Mouse (Mus musculus) heart, embryonic 12.5 days (tissue): ENCODE results near the gene Vmn1r212. TPM values are rescaled to one million over a fixed set of nuclear protein-coding genes. Genes with fewer than 3 reads are reported as not detected.
"Not testable (repeated sequence)": the region's sequence is repeated elsewhere in the genome, so short reads cannot be mapped to it uniquely, and the experiment has no call there.

Experiments used
- ATAC-seq: fragments of 200-750 bp; cut with Nextera tagmentation; 2 replicates; pipeline ENCODE4 v1.8.0; 2017; ENCODE audit warnings: moderate TSS enrichment, moderate library complexity; ENCODE audit not compliant: insufficient number of reproducible peaks, low FRiP score
- H3K27ac ChIP-seq: fragments of 300-500 bp; sonication (generic); 2 replicates; pipeline ENCODE4 v1.5.1; 2016; ENCODE audit warnings: mild to moderate bottlenecking, moderate library complexity; ENCODE audit not compliant: poor library complexity, severe bottlenecking
- H3K27me3 ChIP-seq: fragments of 300-500 bp; sonication (generic); replicated peaks from 2 replicates; pipeline ENCODE4 v1.6.1; 2016; ENCODE audit warnings: mild to moderate bottlenecking, moderate library complexity
- H3K36me3 ChIP-seq: fragments of 300-500 bp; sonication (generic); 2 replicates; pipeline ENCODE4 v1.6.1; 2016; ENCODE audit warnings: mild to moderate bottlenecking, moderate library complexity
- H3K4me1 ChIP-seq: fragments of 300-500 bp; sonication (generic); replicated peaks from 2 replicates; pipeline ENCODE4 v1.6.1; 2016; ENCODE audit warnings: mild to moderate bottlenecking
- H3K4me2 ChIP-seq: fragments of 300-500 bp; sonication (generic); 2 replicates; pipeline ENCODE4 v1.6.1; 2016; ENCODE audit warnings: mild to moderate bottlenecking, moderate library complexity
- H3K4me3 ChIP-seq: fragments of 300-500 bp; sonication (generic); 2 replicates; pipeline ENCODE4 v1.5.1; 2016; ENCODE audit warnings: mild to moderate bottlenecking
- H3K9ac ChIP-seq: fragments of 300-500 bp; sonication (generic); 2 replicates; pipeline ENCODE4 v1.6.1; 2016; ENCODE audit warnings: mild to moderate bottlenecking, moderate library complexity
- H3K9me3 ChIP-seq: fragments of 300-500 bp; sonication (generic); replicated peaks from 2 replicates; pipeline ENCODE4 v1.6.1; 2016; ENCODE audit warnings: mild to moderate bottlenecking, moderate library complexity
- WGBS: fragments of 180-500 bp; shearing (Covaris S2); methylation state at CpG from one replicate; pipeline ENCODE4 v1.1.7; 2016; 5-methylcytosine and 5-hydroxymethylcytosine counted together
- polyA plus RNA-seq: library from polyadenylated mRNA; unstranded; fragments of >200 nt; fragmentation: Nextera tagmentation; extraction: Ambion mirVana; gene quantifications from 2 replicates; pipeline ENCODE4 v1.2.1, GENCODE M21; 2016

Vmn1r212 gene
- polyA plus RNA-seq: not detected in 2 replicates

DNA sequence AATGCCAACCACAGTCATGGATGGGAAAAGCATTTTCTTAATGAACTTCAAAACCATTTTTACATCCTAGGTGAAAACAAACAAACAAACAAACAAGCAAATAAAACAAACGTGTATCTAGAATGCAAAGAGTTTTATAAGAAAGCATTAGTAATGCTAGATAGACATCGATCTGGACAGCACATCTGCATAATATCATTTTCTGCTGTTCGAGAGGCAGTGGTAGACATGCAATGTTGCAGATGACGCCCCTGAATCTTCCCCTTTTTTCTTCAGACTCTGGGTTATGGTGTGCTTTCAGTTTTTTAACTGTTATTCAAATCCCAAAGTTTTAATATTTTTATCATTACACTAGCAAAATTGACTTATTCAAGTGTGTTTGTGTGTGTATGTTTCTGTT is at the start of gene Vmn1r212:
Vmn1r212 (minus strand) TSS at position 101 of the 400 bp plus-strand sequence.
- WGBS: 73% methylated on average over 4 of the region's 4 CpGs
- no peaks in the 10 kb centered on the region for H3K4me1 ChIP-seq
- ATAC-seq: no peak
- no peaks in the 10 kb centered on the region for H3K9me3 ChIP-seq
- H3K4me2 ChIP-seq: no peak within 1 kb of the TSS
- no peak within 1 kb of the TSS for H3K4me3 ChIP-seq
- no peak within 1 kb of the TSS for H3K27ac ChIP-seq
- H3K9ac ChIP-seq: no peak within 1 kb of the TSS
- H3K27me3 ChIP-seq: no peaks in the 10 kb centered on the region
- H3K36me3 ChIP-seq: no peaks in the 10 kb centered on the region

DNA sequence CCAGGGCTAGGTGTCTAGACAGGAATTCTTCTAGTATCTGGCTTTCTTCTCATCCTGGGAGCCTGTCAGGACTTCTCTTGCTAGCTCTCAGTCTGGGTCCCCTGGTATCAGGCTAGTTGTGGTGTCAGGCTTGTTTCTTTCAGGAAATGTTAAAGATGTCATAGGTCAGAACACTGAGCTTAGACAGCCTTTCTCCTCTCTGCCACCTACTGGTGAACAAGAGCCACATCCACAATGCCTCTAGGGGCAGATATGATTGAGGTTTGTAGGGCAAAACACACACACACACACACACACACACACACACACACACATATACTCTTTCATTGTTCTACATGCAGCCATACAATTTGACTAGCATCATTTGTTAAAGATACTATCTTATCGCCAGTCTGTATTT is 4.7 kb downstream of the Vmn1r212 start:
- Histone ChIP-seq H3K4me2 (no peak overlapping the region), H3K9me3 (0 out of 2 replicates have a peak, but pooled peaks cover 4% of the 10 kb centered on the region), H3K9ac (no peak overlapping the region), H3K36me3 (no peaks in the 10 kb centered on the region), H3K4me1 (no peaks in the 10 kb centered on the region), H3K27me3 (no peaks in the 10 kb centered on the region), H3K27ac (no peak overlapping the region), H3K4me3 (no peak overlapping the region)
- no peak for ATAC-seq
- WGBS: 97% methylated on average over 1 of the region's 1 CpGs

DNA sequence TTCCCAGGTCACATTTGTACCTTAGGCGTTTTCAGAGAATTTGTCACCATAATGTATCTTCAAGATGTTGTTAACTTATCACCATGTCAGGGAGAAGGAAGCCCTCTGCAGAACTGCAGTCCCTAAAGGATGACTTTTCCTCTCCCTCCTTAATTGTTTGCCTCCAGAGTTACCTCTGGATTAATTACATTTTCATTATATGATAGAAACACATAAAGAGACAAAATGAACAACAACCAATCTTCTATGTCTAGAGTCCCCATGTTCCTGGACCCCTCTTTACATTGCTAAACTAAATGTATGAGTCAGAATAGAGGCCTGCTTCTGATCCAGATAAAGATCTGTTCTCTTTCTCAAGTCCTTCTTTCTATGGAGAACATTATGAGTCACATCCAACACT is 26.5 kb downstream of the Vmn1r212 start, which contains the start of gene Vmn1r211:
Vmn1r211 (minus strand) TSS at position 101 of the 400 bp plus-strand sequence.
- Histone ChIP-seq H3K4me2 (no peak within 1 kb of the TSS), H3K36me3 (no peaks in the 10 kb centered on the region), H3K27ac (no peak within 1 kb of the TSS), H3K9me3 (no peaks in the 10 kb centered on the region; the same call in 1 of the 2 replicates), H3K4me3 (no peak within 1 kb of the TSS), H3K4me1 (no peaks in the 10 kb centered on the region), H3K27me3 (no peaks in the 10 kb centered on the region), H3K9ac (no peak within 1 kb of the TSS)
- no peak for ATAC-seq
- WGBS: 41% methylated on average over 1 of the region's 1 CpGs

DNA sequence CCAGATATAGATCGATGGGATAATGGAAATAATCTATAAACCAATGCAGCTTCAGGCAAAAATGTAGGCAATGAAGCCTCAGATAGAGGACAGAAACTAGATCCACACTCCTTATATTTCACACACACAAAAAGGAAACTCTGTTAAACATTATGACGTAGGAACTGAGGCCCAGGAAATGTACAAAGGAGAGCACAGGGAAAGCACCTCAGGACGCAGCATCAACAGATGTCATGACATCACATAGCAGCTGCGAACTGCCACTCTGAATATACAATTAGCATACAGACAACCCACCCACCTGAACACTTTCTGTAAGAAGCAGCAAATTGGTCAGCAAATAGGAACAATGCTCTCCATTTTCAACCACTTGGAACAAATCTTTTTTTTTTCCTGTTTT is 29.2 kb downstream of the Vmn1r212 start:
- Histone ChIP-seq H3K27me3 (no peaks in the 10 kb centered on the region), H3K9ac (no peak overlapping the region), H3K27ac (no peak overlapping the region), H3K4me3 (no peak overlapping the region), H3K9me3 (no peaks in the 10 kb centered on the region; the same call in 1 of the 2 replicates), H3K4me2 (no peak overlapping the region), H3K36me3 (no peaks in the 10 kb centered on the region), H3K4me1 (no peaks in the 10 kb centered on the region)
- WGBS: 70% methylated on average over 4 of the region's 4 CpGs
- ATAC-seq: no peak

DNA sequence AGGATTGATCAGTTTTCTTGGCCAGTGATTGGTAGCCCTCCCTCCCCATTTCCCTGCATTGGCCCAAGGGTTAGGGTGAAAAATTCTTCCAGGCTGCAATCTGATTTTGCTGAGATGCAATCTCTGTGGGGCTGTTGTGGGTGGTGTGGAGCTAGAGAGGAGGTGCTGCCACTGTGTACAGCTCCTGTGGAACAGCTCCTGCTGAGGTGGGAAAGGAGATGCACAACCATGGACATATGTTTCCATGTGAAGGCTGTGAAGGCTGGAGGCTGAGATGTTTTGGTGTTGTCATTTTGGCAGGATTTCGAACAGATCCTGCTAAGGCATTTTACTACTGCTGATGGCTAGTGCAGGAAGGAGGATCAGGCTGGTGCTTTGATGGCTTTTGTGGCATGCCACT is 37.2 kb downstream of the Vmn1r212 start:
- 61% methylated on average over 1 of the region's 1 CpGs for whole genome bisulfite sequencing

DNA sequence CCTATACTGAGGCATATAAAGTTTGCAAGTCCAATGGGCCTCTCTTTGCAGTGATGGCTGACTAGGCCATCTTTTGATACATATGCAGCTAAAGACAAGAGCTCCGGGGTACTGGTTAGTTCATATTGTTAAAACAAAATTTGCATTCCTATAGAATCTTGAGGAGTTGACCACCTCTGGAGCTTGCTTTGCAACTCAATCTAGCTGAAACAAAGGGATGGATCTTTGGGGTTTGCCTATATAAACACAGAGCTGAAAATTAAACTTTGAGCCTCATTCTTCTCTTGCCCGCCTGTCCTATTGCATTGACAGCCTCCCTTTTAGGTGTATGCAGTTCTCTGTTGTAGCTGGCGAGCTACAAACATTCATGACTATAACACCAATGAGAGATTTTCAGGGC is 39.7 kb downstream of the Vmn1r212 start:
- H3K4me3 ChIP-seq, H3K9me3 ChIP-seq, H3K27me3 ChIP-seq, H3K4me1 ChIP-seq, H3K27ac ChIP-seq, H3K9ac ChIP-seq, H3K4me2 ChIP-seq, H3K36me3 ChIP-seq, ATAC-seq: not testable (repeated sequence)
- WGBS: 74% methylated on average over 3 of the region's 3 CpGs

More for the DNA sequence above, 37.2 kb downstream of the Vmn1r212 start:
- Histone ChIP-seq H3K4me3 (no peak overlapping the region), H3K36me3 (no peaks in the 10 kb centered on the region), H3K4me1 (no peaks in the 10 kb centered on the region), H3K9me3 (no peaks in the 10 kb centered on the region), H3K9ac (no peak overlapping the region), H3K27ac (no peak overlapping the region), H3K27me3 (no peaks in the 10 kb centered on the region), H3K4me2 (no peak overlapping the region)
- no peak for ATAC-seq

Other genes with a start within 250 kb of the Vmn1r212 start
- not detected in 2 replicates for gene Vmn1r207-ps, start 154.6 kb downstream of the Vmn1r212 start, polyA plus RNA-seq
- not detected in 2 replicates for gene Vmn1r208, start 106.8 kb downstream of the Vmn1r212 start, polyA plus RNA-seq
- gene Vmn1r209, start 74.5 kb downstream of the Vmn1r212 start, polyA plus RNA-seq: not detected in 2 replicates
- not detected in 2 replicates for gene Vmn1r210, start 52.9 kb downstream of the Vmn1r212 start, polyA plus RNA-seq
- gene Vmn1r211, start 26.6 kb downstream of the Vmn1r212 start, polyA plus RNA-seq: not detected in 2 replicates
- not detected in 2 replicates for gene Vmn1r213, start 123.5 kb upstream of the Vmn1r212 start, polyA plus RNA-seq
- gene Vmn1r214, start 146.2 kb upstream of the Vmn1r212 start, polyA plus RNA-seq: not detected in 2 replicates
- not detected in 2 replicates for gene Vmn1r215, start 183.8 kb upstream of the Vmn1r212 start, polyA plus RNA-seq
- gene Vmn1r217, start 234.0 kb upstream of the Vmn1r212 start, polyA plus RNA-seq: not detected in 2 replicates
- not detected in 2 replicates for gene Vmn1r218, start 248.9 kb upstream of the Vmn1r212 start, polyA plus RNA-seq